Mouse (Mus musculus) hindbrain, embryonic 14.5 days (tissue): ENCODE measurements at regions not wholly inside any gene's neighbourhood (a gene's known extent, or its start where the extent isn't known, plus 50 kb on each side); places are given as distances from the start of the nearest gene placed in this dataset.

ENCODE experiments used
- ATAC-seq: fragments of 200-750 bp; cut with Nextera tagmentation; 2 replicates; pipeline ENCODE4 v1.8.0; 2017; ENCODE audit warnings: moderate number of reproducible peaks, mild to moderate bottlenecking, moderate TSS enrichment, moderate library complexity; ENCODE audit not compliant: low FRiP score
- DNase-seq: peaks from one replicate; pipeline ENCODE4 v3.0.0-alpha.2; 2015; ENCODE audit warnings: low spot score
- H3K27ac ChIP-seq: fragments of 300-500 bp; sonication (generic); 2 replicates; pipeline ENCODE4 v1.5.1; 2014; ENCODE audit warnings: mild to moderate bottlenecking, moderate library complexity
- H3K27me3 ChIP-seq: fragments of 300-500 bp; sonication (generic); 2 replicates; pipeline ENCODE4 v1.6.1; 2014; ENCODE audit warnings: mild to moderate bottlenecking, low read length, mixed read lengths; ENCODE audit not compliant: control insufficient read depth, insufficient read depth
- H3K36me3 ChIP-seq: fragments of 300-500 bp; sonication (generic); replicated peaks from 2 replicates; pipeline ENCODE4 v1.6.1; 2014; ENCODE audit not compliant: control insufficient read depth, insufficient read depth
- H3K4me1 ChIP-seq: fragments of 300-500 bp; sonication (generic); replicated peaks from 2 replicates; pipeline ENCODE4 v1.6.1; 2014; ENCODE audit warnings: antibody characterized with exemption, low read length, mixed read lengths; ENCODE audit not compliant: control insufficient read depth, insufficient read depth
- H3K4me2 ChIP-seq: fragments of 300-500 bp; sonication (generic); replicated peaks from 2 replicates; pipeline ENCODE4 v1.6.1; 2014; ENCODE audit warnings: mild to moderate bottlenecking, moderate library complexity
- H3K4me3 ChIP-seq: fragments of 300-500 bp; sonication (generic); replicated peaks from 2 replicates; pipeline ENCODE4 v1.5.1; 2014; ENCODE audit warnings: mild to moderate bottlenecking, low read length
- H3K9ac ChIP-seq: fragments of 300-500 bp; sonication (generic); 2 replicates; pipeline ENCODE4 v1.6.1; 2014
- H3K9me3 ChIP-seq: fragments of 300-500 bp; sonication (generic); 2 replicates; pipeline ENCODE4 v1.6.1; 2016; ENCODE audit warnings: low read length; ENCODE audit not compliant: control insufficient read depth
- WGBS: fragments of 180-500 bp; shearing (Covaris S2); extraction: QIAGEN DNeasy Blood & Tissue Kit; methylation state at CpG from one replicate; pipeline ENCODE4 v1.1.7; 2014; 5-methylcytosine and 5-hydroxymethylcytosine counted together

- DNase-seq = no peak
- H3K4me2 ChIP-seq = no peak overlapping the region
- no peaks in the 10 kb centered on the region for H3K4me1 ChIP-seq
- H3K9me3 ChIP-seq = no peaks in the 10 kb centered on the region
- ATAC-seq = peak; percentile 43; the same call in 1 of the 2 replicates
- H3K27ac ChIP-seq = no peak overlapping the region
- WGBS = 79% methylated on average over 10 of the region's 10 CpGs
- H3K9ac ChIP-seq = no peak overlapping the region
- H3K27me3 ChIP-seq = no peaks in the 10 kb centered on the region
- no peaks in the 10 kb centered on the region for H3K36me3 ChIP-seq
- H3K4me3 ChIP-seq = no peak overlapping the region
Observed at GRCm38 (mm10) chr3:29822622-29823370, 725.0 kb downstream of the Mecom start.

GRCm38 (mm10) chr3:29816964-29817363 is 730.8 kb downstream of the Mecom start:
- H3K27ac ChIP-seq = no peak overlapping the region
- ATAC-seq = no peak
- 84% methylated on average over 4 of the region's 4 CpGs for WGBS

GRCm38 (mm10) chr3:29813276-29813675 is 731.5 kb downstream of the Egfem1 start:
- Histone ChIP-seq H3K4me3 (no peak overlapping the region), H3K9me3 (no peaks in the 10 kb centered on the region)
- no peak for ATAC-seq

More at GRCm38 (mm10) chr3:29816964-29817363, 730.8 kb downstream of the Mecom start:
- Histone ChIP-seq H3K4me2 (no peak overlapping the region), H3K9ac (no peak overlapping the region), H3K4me3 (no peak overlapping the region), H3K4me1 (no peaks in the 10 kb centered on the region), H3K27me3 (0 out of 2 replicates have a peak, but pooled peaks cover 3% of the 10 kb centered on the region), H3K36me3 (no peaks in the 10 kb centered on the region), H3K9me3 (no peaks in the 10 kb centered on the region)
- DNase-seq = no peak

GRCm38 (mm10) chr3:29812480-29813240 is 730.8 kb downstream of the Egfem1 start:
- H3K4me3 ChIP-seq = no peak overlapping the region
- WGBS = 48% methylated on average over 14 of the region's 14 CpGs
- no peaks in the 10 kb centered on the region for H3K36me3 ChIP-seq
- H3K27me3 ChIP-seq = 0 out of 2 replicates have a peak, but pooled peaks cover 3% of the 10 kb centered on the region
- no peaks in the 10 kb centered on the region for H3K9me3 ChIP-seq
- H3K4me1 ChIP-seq = no peaks in the 10 kb centered on the region
- no peak overlapping the region for H3K27ac ChIP-seq
- H3K9ac ChIP-seq = no peak overlapping the region
- H3K4me2 ChIP-seq = peak overlapping the region; percentile 36
- peak; percentile 87 for DNase-seq
- ATAC-seq = peak; percentile 68

More at GRCm38 (mm10) chr3:29813276-29813675, 731.5 kb downstream of the Egfem1 start:
- H3K27me3 ChIP-seq = 0 out of 2 replicates have a peak, but pooled peaks cover 3% of the 10 kb centered on the region
- WGBS = 58% methylated on average over 7 of the region's 7 CpGs
- no peak overlapping the region for H3K27ac ChIP-seq
- no peaks in the 10 kb centered on the region for H3K4me1 ChIP-seq
- no peak for DNase-seq
- H3K4me2 ChIP-seq = 0 out of 2 replicates have a peak overlapping the region, but pooled peaks have one; percentile 6
- H3K9ac ChIP-seq = no peak overlapping the region
- no peaks in the 10 kb centered on the region for H3K36me3 ChIP-seq

GRCm38 (mm10) chr3:29806046-29806445 is 724.2 kb downstream of the Egfem1 start:
- Histone ChIP-seq H3K9me3 (no peaks in the 10 kb centered on the region), H3K27me3 (no peaks in the 10 kb centered on the region), H3K4me3 (no peak overlapping the region), H3K4me2 (no peak overlapping the region), H3K4me1 (no peaks in the 10 kb centered on the region), H3K9ac (no peak overlapping the region), H3K27ac (no peak overlapping the region), H3K36me3 (no peaks in the 10 kb centered on the region)
- WGBS = 89% methylated on average over 2 of the region's 2 CpGs
- no peak for DNase-seq
- ATAC-seq = no peak

GRCm38 (mm10) chr3:29803456-29803855 is 721.6 kb downstream of the Egfem1 start:
- no peaks in the 10 kb centered on the region for H3K36me3 ChIP-seq
- 57% methylated on average over 5 of the region's 5 CpGs for WGBS
- ATAC-seq (no peak), DNase-seq (no peak)
- no peaks in the 10 kb centered on the region for H3K4me1 ChIP-seq
- H3K27me3 ChIP-seq = no peaks in the 10 kb centered on the region
- no peak overlapping the region for H3K27ac ChIP-seq
- no peak overlapping the region for H3K4me2 ChIP-seq
- H3K9ac ChIP-seq = no peak overlapping the region
- no peaks in the 10 kb centered on the region for H3K9me3 ChIP-seq
- H3K4me3 ChIP-seq = no peak overlapping the region

- no peaks in the 10 kb centered on the region for H3K36me3 ChIP-seq
- H3K4me3 ChIP-seq = no peak overlapping the region
- no peak overlapping the region for H3K27ac ChIP-seq
- no peak for ATAC-seq
- 73% methylated on average over 3 of the region's 3 CpGs for whole genome bisulfite sequencing
- no peak for DNase-seq
- no peaks in the 10 kb centered on the region for H3K27me3 ChIP-seq
- no peak overlapping the region for H3K4me2 ChIP-seq
- H3K9me3 ChIP-seq = no peaks in the 10 kb centered on the region
- no peaks in the 10 kb centered on the region for H3K4me1 ChIP-seq
- H3K9ac ChIP-seq = no peak overlapping the region
Observed at GRCm38 (mm10) chr3:29801081-29801480, 719.3 kb downstream of the Egfem1 start.

- H3K27ac ChIP-seq = no peak overlapping the region
- no peaks in the 10 kb centered on the region for H3K27me3 ChIP-seq
- no peak overlapping the region for H3K9ac ChIP-seq
- H3K4me3 ChIP-seq = no peak overlapping the region
- H3K9me3 ChIP-seq = no peaks in the 10 kb centered on the region
- H3K4me1 ChIP-seq = no peaks in the 10 kb centered on the region
- H3K4me2 ChIP-seq = no peak overlapping the region
- 59% methylated on average over 3 of the region's 3 CpGs for WGBS
- H3K36me3 ChIP-seq = no peaks in the 10 kb centered on the region
- ATAC-seq = no peak
- DNase-seq = no peak
Observed at GRCm38 (mm10) chr3:29774365-29774764, 692.5 kb downstream of the Egfem1 start.

GRCm38 (mm10) chr3:29771194-29771593 is 689.4 kb downstream of the Egfem1 start:
- Histone ChIP-seq H3K27ac (no peak overlapping the region), H3K36me3 (no peaks in the 10 kb centered on the region), H3K4me1 (no peaks in the 10 kb centered on the region), H3K9me3 (no peaks in the 10 kb centered on the region), H3K4me3 (no peak overlapping the region), H3K27me3 (no peaks in the 10 kb centered on the region), H3K4me2 (no peak overlapping the region), H3K9ac (no peak overlapping the region)
- DNase-seq (no peak), ATAC-seq (no peak)
- 87% methylated on average over 1 of the region's 1 CpGs for WGBS
